In genomic region chr2:153515582-153515981, GRCm38 (mm10) we compare ENCODE assay signal across 28 mouse cellular contexts. TPM values are rescaled to one million over a fixed set of nuclear protein-coding genes. Genes with fewer than 3 reads are reported as not detected.
DNase-seq lines count a peak whose midpoint lies in the region; ATAC-seq and TF ChIP-seq lines count a peak whose summit lies in the region.
"Had no signal": no experiment of that assay in that cellular context is flagged by ENCODE, and none has a peak within 500 bp of the region (broad histone marks: within the 10 kb centered on the region; RNA-seq: fewer than 3 reads in every experiment).

No protein-coding gene starts in this region.

- no peak overlapping the region for H3K4me3 ChIP-seq in forebrain, embryonic 10.5 days
- H3K4me3 ChIP-seq in forebrain, embryonic 16.5 days (replicated peaks; ENCODE audit: low read length) = no peak overlapping the region
- no peak overlapping the region for H3K4me3 ChIP-seq in liver, embryonic 11.5 days (ENCODE audit: low read depth, low read length)
- H3K4me3 ChIP-seq in liver, postnatal 0 days (ENCODE audit: low read depth, low read length) = no peak overlapping the region
- no peak overlapping the region for H3K4me3 ChIP-seq in intestine, embryonic 16.5 days (ENCODE audit: low read length)
- H3K4me3 ChIP-seq: embryonic facial prominence, embryonic 12.5 days; erythroblast, embryonic 14.5 days; heart, adult 2 months; heart, embryonic 15.5 days; limb, embryonic 13.5 days; stomach, embryonic 15.5 days had no signal

- no peak overlapping the region for H3K4me2 ChIP-seq in forebrain, embryonic 16.5 days (ENCODE audit: low read length)
- no peak overlapping the region for H3K4me2 ChIP-seq in liver, embryonic 11.5 days
- H3K4me2 ChIP-seq in liver, postnatal 0 days (ENCODE audit: low read depth, low read length) = no peak overlapping the region
- no peak overlapping the region for H3K4me2 ChIP-seq in intestine, embryonic 16.5 days (ENCODE audit: low read depth, low read length)
- H3K4me2 ChIP-seq: embryonic facial prominence, embryonic 12.5 days; heart, embryonic 15.5 days; limb, embryonic 13.5 days; stomach, embryonic 15.5 days had no signal

- WGBS in forebrain, embryonic 10.5 days = 89% methylated on average over 6 of the region's 6 CpGs
- 81% methylated on average over 6 of the region's 6 CpGs for WGBS in forebrain, embryonic 16.5 days
- WGBS in liver, embryonic 11.5 days = 91% methylated on average over 6 of the region's 6 CpGs
- WGBS in liver, postnatal 0 days (ENCODE audit: insufficient replicate concordance) = 82% methylated on average over 6 of the region's 6 CpGs
- WGBS in intestine, embryonic 16.5 days = 85% methylated on average over 6 of the region's 6 CpGs

- ATAC-seq in forebrain, embryonic 16.5 days = no peak
- ATAC-seq in liver, embryonic 11.5 days (replicated peaks; ENCODE audit: low FRiP score) = no peak
- ATAC-seq in liver, postnatal 0 days = no peak
- ATAC-seq in intestine, embryonic 16.5 days = no peak
- ATAC-seq: CD4-positive, CD25-positive, alpha-beta regulatory T cell, adult 4 months; midbrain, embryonic 16.5 days; Patski had no signal

- H3K4me1 ChIP-seq in forebrain, embryonic 10.5 days = peaks cover 59% of the 10 kb centered on the region
- peaks cover 7% of the 10 kb centered on the region; the same call in 1 of the 2 replicates for H3K4me1 ChIP-seq in forebrain, embryonic 16.5 days (replicated peaks; ENCODE audit: control insufficient read depth, insufficient read depth, low read length)
- peaks cover 42% of the 10 kb centered on the region for H3K4me1 ChIP-seq in liver, embryonic 11.5 days (replicated peaks; ENCODE audit: control insufficient read depth, insufficient read depth, low read length)
- H3K4me1 ChIP-seq in liver, postnatal 0 days (ENCODE audit: insufficient read depth) = peaks cover 8% of the 10 kb centered on the region
- peaks cover 29% of the 10 kb centered on the region for H3K4me1 ChIP-seq in intestine, embryonic 16.5 days (ENCODE audit: control insufficient read depth, insufficient read depth, low read length)
- H3K4me1 ChIP-seq: limb, embryonic 13.5 days had no signal

- no peak overlapping the region for H3K9ac ChIP-seq in forebrain, embryonic 16.5 days (replicated peaks; ENCODE audit: low read depth, low read length)
- no peak overlapping the region for H3K9ac ChIP-seq in liver, embryonic 11.5 days (ENCODE audit: low read depth, low read length)
- H3K9ac ChIP-seq in liver, postnatal 0 days (replicated peaks) = no peak overlapping the region
- no peak overlapping the region for H3K9ac ChIP-seq in intestine, embryonic 16.5 days (ENCODE audit: low read depth, low read length)
- H3K9ac ChIP-seq: embryonic facial prominence, embryonic 12.5 days; heart, embryonic 15.5 days; limb, embryonic 13.5 days; liver, embryonic 14.5 days; stomach, embryonic 15.5 days had no signal

- no peak for DNase-seq in forebrain, embryonic 10.5 days (ENCODE audit: extremely low spot score, low spot score)
- no peak for DNase-seq in liver, embryonic 11.5 days (ENCODE audit: low spot score)
- no peak for DNase-seq in liver, postnatal 0 days
- DNase-seq in cerebellum, adult 18-20 months = peak; percentile 63 to 64
- peak; percentile 70 to 75 for DNase-seq in cerebellum, postnatal 25 days
- no peak for DNase-seq in frontal cortex, postnatal 10 days (ENCODE audit: low spot score in 2 of 2)
- DNase-seq: gastrocnemius, postnatal 10 days; retina, postnatal 1 day; thymus, adult 18-20 months; thymus, postnatal 4 days had no signal

- peaks cover 58% of the 10 kb centered on the region for H3K27me3 ChIP-seq in forebrain, embryonic 10.5 days (ENCODE audit: poor library complexity, severe bottlenecking)
- H3K27me3 ChIP-seq in forebrain, embryonic 16.5 days (replicated peaks; ENCODE audit: control insufficient read depth, insufficient read depth, low read length) = no peaks in the 10 kb centered on the region
- H3K27me3 ChIP-seq in liver, embryonic 11.5 days (replicated peaks; ENCODE audit: control insufficient read depth, insufficient read depth, low read length) = no peaks in the 10 kb centered on the region
- H3K27me3 ChIP-seq in liver, postnatal 0 days (ENCODE audit: insufficient read depth, low read length) = no peaks in the 10 kb centered on the region
- no peaks in the 10 kb centered on the region for H3K27me3 ChIP-seq in intestine, embryonic 16.5 days (replicated peaks; ENCODE audit: control insufficient read depth, insufficient read depth, low read length)
- H3K27me3 ChIP-seq: embryonic facial prominence, embryonic 12.5 days; heart, embryonic 15.5 days; limb, embryonic 13.5 days; Patski; stomach, embryonic 15.5 days had no signal

- no peak for TF ChIP-seq EP300 in liver, postnatal 0 days (IDR thresholded peaks at IDR 0.05; ENCODE audit: low read depth)

- H3K9me3 ChIP-seq in forebrain, embryonic 10.5 days = no peaks in the 10 kb centered on the region
- H3K9me3 ChIP-seq in forebrain, embryonic 16.5 days (ENCODE audit: control insufficient read depth, low read length) = no peaks in the 10 kb centered on the region
- no peaks in the 10 kb centered on the region for H3K9me3 ChIP-seq in liver, embryonic 11.5 days (ENCODE audit: control insufficient read depth, low read length)
- no peaks in the 10 kb centered on the region for H3K9me3 ChIP-seq in liver, postnatal 0 days (ENCODE audit: low read length)
- no peaks in the 10 kb centered on the region for H3K9me3 ChIP-seq in intestine, embryonic 16.5 days (ENCODE audit: control insufficient read depth, low read length)
- H3K9me3 ChIP-seq: embryonic facial prominence, embryonic 12.5 days; heart, embryonic 15.5 days; limb, embryonic 13.5 days; stomach, embryonic 15.5 days had no signal

- H3K36me3 ChIP-seq in forebrain, embryonic 10.5 days (replicated peaks) = no peaks in the 10 kb centered on the region
- no peaks in the 10 kb centered on the region for H3K36me3 ChIP-seq in forebrain, embryonic 16.5 days (ENCODE audit: control insufficient read depth, insufficient read depth)
- no peaks in the 10 kb centered on the region for H3K36me3 ChIP-seq in liver, embryonic 11.5 days (ENCODE audit: control insufficient read depth, insufficient read depth, low read length)
- H3K36me3 ChIP-seq in liver, postnatal 0 days (replicated peaks; ENCODE audit: insufficient read depth, low read length) = no peaks in the 10 kb centered on the region
- H3K36me3 ChIP-seq in intestine, embryonic 16.5 days (ENCODE audit: control insufficient read depth, insufficient read depth, low read length) = no peaks in the 10 kb centered on the region
- H3K36me3 ChIP-seq: embryonic facial prominence, embryonic 12.5 days; heart, embryonic 15.5 days; limb, embryonic 13.5 days; stomach, embryonic 15.5 days had no signal

- TF ChIP-seq CTCF in liver, postnatal 0 days (IDR thresholded peaks at IDR 0.05; ENCODE audit: low read depth) = no peak

- H3K27ac ChIP-seq in forebrain, embryonic 10.5 days = 0 out of 2 replicates have a peak overlapping the region, but pooled peaks have one; percentile 4
- no peak overlapping the region for H3K27ac ChIP-seq in forebrain, embryonic 16.5 days (ENCODE audit: low read length)
- 0 out of 2 replicates have a peak overlapping the region, but pooled peaks have one; percentile 3 for H3K27ac ChIP-seq in liver, embryonic 11.5 days (ENCODE audit: low read depth, low read length)
- no peak overlapping the region for H3K27ac ChIP-seq in liver, postnatal 0 days (ENCODE audit: low read depth)
- no peak overlapping the region for H3K27ac ChIP-seq in intestine, embryonic 16.5 days (ENCODE audit: low read length)
- H3K27ac ChIP-seq: embryonic facial prominence, embryonic 12.5 days; heart, adult 2 months; heart, embryonic 15.5 days; limb, embryonic 13.5 days; liver, embryonic 14.5 days; stomach, embryonic 15.5 days had no signal

RNA-seq across cellular contexts. Expression of gene Nol4l, which starts 14.2 kb away (rescaled TPM):
- polyA plus RNA-seq in forebrain, embryonic 10.5 days (2016; fragmentation: Nextera tagmentation; extraction: Ambion mirVana) = 11.7 and 12.3 TPM in 2 replicates
- 47.8 and 50.4 TPM in 2 replicates for polyA plus RNA-seq in forebrain, embryonic 16.5 days (2015; fragmentation: Nextera tagmentation; extraction: Ambion mirVana)
- polyA plus RNA-seq in liver, embryonic 11.5 days (2014; fragmentation: Nextera tagmentation; extraction: Ambion mirVana) = 14.1 and 15.8 TPM in 2 replicates
- 1.7 and 1.9 TPM in 2 replicates for polyA plus RNA-seq in liver, postnatal 0 days (2015; fragmentation: Nextera tagmentation; extraction: Ambion mirVana)
- polyA plus RNA-seq in intestine, embryonic 16.5 days (2015; fragmentation: Nextera tagmentation; extraction: Ambion mirVana) = 28.6 and 34.2 TPM in 2 replicates

RNA-seq across cellular contexts. Expression of gene 4930404H24Rik, which starts 23.0 kb away (rescaled TPM):
- not detected in 2 replicates for polyA plus RNA-seq in forebrain, embryonic 10.5 days (2016; fragmentation: Nextera tagmentation; extraction: Ambion mirVana)
- not detected in 2 replicates for polyA plus RNA-seq in forebrain, embryonic 16.5 days (2015; fragmentation: Nextera tagmentation; extraction: Ambion mirVana)
- polyA plus RNA-seq in liver, embryonic 11.5 days (2014; fragmentation: Nextera tagmentation; extraction: Ambion mirVana) = not detected in 2 replicates
- polyA plus RNA-seq in liver, postnatal 0 days (2015; fragmentation: Nextera tagmentation; extraction: Ambion mirVana) = not detected in 2 replicates
- polyA plus RNA-seq in intestine, embryonic 16.5 days (2015; fragmentation: Nextera tagmentation; extraction: Ambion mirVana) = not detected in 2 replicates
- polyA plus RNA-seq: CD4-positive, CD25-positive, alpha-beta regulatory T cell, adult 4 months; cortical plate, adult 2 months; embryonic facial prominence, embryonic 12.5 days; erythroblast, embryonic 14.5 days; frontal cortex, adult 2 months; heart, adult 2 months; heart, embryonic 15.5 days; hindbrain, embryonic 11.5 days; intestine, embryonic 14.5 days; kidney, embryonic 14.5 days; limb, embryonic 13.5 days; liver, embryonic 14.5 days; lung, embryonic 16.5 days; midbrain, embryonic 16.5 days; Patski; stomach, embryonic 15.5 days had no signal

Comparison
In these comparisons a context has a peak if more than half of its experiments do, and no peak if none do; other contexts are left out.
1. H3K27ac ChIP-seq: peak in forebrain, embryonic 10.5 days (single experiment) and liver, embryonic 11.5 days (single experiment); none in forebrain, embryonic 16.5 days (single experiment), liver, postnatal 0 days (single experiment) and intestine, embryonic 16.5 days (single experiment).
2. DNase-seq: peak in cerebellum, adult 18-20 months (2 of 2) and cerebellum, postnatal 25 days (2 of 2); none in forebrain, embryonic 10.5 days (single experiment), liver, embryonic 11.5 days (single experiment), liver, postnatal 0 days (single experiment) and frontal cortex, postnatal 10 days (0 of 2).